Mouse (Mus musculus): ENCODE measurements around the gene Pla2g2c.
A peak's percentile ranks its signal among the peaks of the same experiment; 100 is the strongest.

Gene Pla2g2c

GRCm38 (mm10) chr4:138724354-138725126, at the start of gene Pla2g2c:
TSS of gene Pla2g2c (plus strand) at chr4:138724792.
- DNase-seq = no peak

DNA sequence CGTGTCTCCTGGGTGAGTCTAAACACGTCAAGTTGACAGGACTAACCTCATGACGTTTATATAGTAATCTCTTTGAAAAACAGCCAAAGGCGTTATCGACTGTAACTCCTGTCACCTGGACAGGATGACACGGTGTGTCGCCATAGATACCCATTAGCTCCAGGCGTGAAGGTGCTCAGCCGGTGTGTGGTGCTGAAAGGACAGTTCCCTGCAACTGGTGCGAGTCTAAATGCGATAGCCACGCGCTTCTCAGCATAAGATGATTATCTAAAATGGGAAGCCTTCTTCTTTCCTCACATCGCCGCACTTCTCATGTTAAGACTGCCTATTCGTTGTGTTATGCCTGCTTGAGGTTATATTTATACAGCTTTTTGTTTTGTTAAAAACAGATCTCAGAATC, 48.1 kb upstream of the Pla2g2c start:
- DNase-seq = peak; percentile 49

DNA sequence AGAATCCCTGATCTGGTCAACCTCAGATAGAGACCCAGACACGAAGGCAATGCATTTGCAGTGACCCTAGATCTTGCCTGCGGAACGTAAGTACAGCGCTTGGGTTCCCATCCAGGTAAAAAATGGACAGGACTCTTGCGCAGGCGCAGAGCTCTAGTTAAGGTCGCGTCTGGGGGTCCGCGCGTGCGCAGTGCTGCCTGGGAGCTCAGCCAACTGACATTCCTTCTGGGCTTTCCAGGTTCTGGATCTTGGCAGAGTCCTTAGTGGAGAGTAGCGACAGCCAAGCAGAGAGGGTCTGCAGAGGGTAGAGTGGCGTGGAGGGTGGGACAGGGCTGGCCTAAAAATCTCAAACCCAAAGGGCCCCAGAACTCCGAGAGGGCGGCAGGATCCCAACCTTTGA, 47.0 kb upstream of the Pla2g2c start:
- peak; percentile 73 for DNase-seq

DNA sequence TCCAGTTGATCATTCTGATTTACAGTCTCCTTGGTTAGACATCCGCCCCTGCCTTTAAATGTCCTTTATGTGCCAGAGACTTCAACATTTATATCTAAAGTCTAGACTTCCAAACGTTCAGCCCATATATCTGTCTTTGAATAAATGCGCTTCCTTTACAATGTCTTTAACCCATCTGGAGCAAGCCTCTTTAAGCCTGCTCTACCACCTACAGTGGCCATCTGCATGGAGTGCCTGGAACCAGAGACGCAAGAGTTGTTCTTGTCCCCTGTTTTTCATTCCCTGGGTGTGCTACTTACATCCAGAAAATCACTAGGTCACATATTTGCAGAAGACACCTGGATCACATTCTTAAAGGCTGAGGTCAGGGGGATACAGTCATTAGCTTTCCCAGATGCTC, 44.5 kb upstream of the Pla2g2c start:
- no peak for DNase-seq

DNA sequence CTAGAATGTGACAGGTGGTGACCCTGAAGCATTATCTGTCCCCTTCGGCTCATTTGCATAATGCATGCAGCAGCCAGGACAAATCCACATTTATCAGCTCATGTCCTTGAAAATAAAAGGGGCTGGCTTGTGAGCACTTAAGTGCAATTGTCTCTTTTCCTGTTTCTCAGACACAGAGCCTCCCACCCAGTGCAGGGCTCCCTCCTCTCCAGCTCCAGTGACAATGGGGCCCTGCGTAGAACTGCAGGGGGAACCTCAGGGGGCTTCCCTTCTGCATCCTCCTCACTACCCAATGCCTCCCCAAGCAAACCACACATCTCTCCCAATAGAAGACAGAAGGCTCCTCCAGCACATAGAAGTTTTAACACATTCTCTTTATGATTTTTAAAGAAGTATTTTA, 41.8 kb upstream of the Pla2g2c start:
- no peak for DNase-seq

DNA sequence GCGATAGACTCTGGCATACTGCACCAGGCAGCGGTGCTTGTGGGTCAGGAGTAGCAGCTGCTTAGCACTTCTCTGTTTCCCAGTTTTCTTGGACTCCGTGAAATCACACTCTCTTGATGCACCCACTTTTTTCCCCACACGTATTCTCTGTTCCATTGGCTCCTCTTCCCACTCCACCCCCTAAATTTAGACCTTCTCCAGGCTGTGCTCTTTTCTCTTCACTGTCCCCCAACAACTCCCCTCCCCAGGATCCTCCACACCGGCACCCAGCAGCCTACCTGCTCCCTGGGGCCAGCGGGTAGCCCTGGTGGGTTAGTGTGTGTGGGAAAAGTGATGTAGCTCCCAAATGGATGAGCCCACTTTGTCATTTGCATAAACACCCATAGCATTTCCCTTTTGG, 38.8 kb upstream of the Pla2g2c start:
- DNase-seq = no peak

- peak; percentile 94 for DNase-seq
Observed at GRCm38 (mm10) chr4:138689094-138689512, 35.5 kb upstream of the Pla2g2c start.

DNA sequence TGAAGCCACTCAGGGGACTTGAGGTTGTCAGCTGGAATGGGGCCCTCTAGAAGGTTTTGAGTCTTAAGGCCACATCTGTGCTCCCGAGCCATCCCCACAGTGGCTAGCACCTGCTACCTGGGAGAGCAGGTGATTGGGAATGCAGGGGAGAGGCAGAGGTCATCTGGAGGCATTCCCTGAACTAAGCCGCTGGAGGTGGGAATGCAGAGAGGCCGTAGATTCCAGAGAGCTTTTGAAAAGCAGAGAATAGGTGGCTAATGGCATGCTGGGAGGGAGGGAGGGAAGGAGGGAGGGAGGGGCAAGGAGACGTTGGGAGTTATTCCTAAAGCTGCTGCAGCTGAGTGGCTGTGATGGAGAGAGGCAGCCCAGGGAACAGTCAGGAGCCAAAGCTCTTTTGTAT, 34.0 kb upstream of the Pla2g2c start:
- DNase-seq = no peak

GRCm38 (mm10) chr4:138691443-138692181, 33.0 kb upstream of the Pla2g2c start:
- no peak for DNase-seq

DNA sequence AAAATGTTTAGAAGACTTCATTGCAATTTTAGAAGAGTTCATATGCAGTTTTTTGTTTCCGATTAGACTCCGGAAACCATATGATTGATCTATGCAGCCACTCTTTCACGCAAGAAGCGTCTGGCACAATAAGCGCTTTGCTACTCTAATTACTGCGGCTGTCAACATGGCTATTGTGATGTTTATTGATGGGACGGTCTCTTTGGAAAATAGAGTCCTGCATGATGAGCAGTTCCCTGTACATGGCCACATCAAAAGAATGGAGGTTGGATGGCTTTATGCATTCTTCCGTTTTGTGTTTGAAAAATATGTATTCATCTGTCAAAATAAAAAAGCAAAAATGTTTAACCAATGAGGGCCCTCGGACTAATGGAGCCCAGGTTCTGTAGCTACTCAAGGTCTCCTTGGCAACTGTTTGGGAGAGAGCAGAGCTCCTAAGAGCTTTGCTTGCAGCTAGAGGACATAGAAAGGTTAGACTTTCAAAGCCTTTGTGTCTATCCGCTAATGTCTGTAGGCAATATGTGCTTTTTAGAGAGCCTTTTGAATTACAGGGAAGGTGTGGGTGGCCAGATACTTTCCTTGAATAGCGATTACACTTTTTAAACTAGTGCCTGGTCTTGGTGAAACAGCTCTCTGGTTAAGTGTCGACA, 31.4 kb upstream of the Pla2g2c start:
- peak; percentile 80 for DNase-seq

- DNase-seq = peak; percentile 76
Observed at GRCm38 (mm10) chr4:138696720-138697119, 27.9 kb upstream of the Pla2g2c start.

DNA sequence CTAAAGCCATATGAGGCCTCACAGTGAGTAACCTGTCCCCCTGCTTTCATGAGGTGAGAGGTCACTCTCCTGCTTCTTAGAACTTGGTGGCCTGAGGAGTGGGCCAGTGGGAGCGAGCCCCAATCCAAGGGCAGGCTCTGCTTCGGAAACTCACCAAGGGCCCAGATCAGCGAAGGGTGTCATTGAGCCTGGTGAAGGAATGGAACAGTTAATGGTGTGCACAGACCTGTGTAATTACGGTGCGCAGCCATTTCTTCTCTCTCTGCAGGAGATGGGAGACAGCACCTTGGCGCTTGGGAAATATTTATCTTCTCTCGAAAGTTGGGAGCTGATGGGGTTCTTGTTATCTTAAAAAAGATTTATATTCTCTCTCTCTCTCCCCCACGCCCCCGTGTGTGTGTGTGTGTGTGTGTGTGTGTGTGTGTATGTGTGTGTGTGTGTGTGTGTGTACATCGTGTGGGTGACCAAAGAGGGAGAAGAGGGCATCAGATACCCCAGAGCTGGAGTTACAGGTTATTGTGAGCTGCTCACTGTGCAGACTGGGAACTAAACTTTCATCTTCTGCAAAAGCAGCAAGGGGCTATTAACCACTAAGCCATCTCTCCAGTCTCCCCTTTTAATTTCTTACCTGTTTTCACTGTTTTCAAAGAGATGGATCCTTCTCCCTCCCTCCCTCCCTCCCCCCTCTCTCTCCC, 27.3 kb upstream of the Pla2g2c start:
- DNase-seq = no peak

DNA sequence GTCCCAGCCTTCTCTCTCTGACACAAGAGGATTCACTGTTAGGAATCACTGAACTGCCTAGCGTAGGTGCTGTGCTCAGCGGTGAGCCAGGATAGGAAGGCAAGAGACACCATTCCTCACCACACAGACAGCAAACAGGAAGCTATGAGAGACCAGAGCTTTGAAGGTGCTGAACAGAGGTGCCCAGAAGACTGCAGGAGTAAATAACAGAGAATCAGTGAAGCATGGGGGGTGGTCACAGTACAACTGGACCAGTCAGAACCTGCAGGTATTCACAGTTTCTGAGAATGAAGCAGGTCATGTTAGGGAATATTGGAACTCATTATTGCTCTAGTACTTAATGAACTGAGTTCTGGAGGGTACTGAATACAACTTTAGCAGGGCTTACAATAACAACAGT, 26.3 kb upstream of the Pla2g2c start:
- no peak for DNase-seq

DNA sequence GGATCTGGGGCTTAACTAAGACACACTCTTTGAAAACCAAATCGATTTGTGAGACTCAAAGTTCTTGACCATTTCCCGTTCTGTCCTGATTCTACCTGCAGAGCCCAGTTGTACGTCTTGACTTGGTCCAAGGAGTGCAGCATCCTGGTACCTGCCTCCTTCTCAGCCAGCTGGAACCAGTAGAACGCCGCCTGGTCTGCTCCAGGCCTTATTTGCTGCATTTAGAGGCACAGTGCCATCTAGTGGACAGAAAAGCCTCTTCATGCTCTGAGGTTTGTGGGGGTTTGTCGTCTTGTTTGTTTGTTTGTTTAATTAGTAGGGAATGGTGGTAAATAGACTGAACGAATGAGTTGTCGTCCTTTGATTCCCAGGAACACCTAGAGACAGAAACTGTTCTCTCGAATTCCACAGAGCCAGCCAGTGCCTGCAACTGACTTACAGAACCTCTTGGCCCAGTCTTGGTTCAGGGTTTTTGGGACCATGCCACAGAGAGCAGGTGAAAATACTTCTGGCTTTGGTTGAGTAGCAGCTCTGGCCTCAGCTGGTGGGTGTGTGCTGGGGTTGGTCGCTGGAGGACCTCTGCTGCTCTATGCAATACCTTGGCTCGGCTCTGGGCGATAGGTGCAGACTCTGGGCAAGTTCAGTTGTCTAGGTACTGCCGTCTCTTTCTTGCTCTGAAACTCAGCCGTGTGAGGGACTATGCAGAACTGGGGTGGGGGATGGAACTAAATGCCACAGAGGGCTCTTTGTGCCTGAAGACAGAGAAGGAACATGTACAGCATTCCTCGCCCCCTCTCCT, 24.2 kb upstream of the Pla2g2c start:
- peak; percentile 89 for DNase-seq

GRCm38 (mm10) chr4:138701111-138701510, 23.5 kb upstream of the Pla2g2c start:
- no peak for DNase-seq

- DNase-seq = no peak
Observed at GRCm38 (mm10) chr4:138702031-138702430, 22.6 kb upstream of the Pla2g2c start.

- no peak for DNase-seq
Observed at GRCm38 (mm10) chr4:138702528-138702927, 22.1 kb upstream of the Pla2g2c start.

- DNase-seq = peak; percentile 53
Observed at GRCm38 (mm10) chr4:138703591-138703990, 21.0 kb upstream of the Pla2g2c start.

DNA sequence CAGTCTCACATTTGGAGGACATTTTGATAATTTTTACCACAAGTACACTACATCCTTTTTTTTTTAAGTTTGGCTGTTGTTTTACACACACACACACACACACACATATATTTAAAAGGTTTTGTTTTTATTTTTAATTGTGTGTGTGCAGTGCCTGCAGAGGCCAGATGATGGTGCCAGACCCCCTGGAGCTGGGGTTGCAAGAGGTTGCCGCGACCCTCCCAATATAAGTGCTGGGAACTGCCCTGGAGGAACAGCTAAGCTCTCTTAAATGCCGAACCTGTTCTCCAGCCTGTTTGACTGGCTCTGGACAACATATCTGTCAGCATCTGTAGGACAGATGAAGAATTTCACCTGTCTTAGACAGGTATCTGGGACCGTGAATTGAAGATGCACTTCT, 20.4 kb upstream of the Pla2g2c start:
- DNase-seq = no peak

GRCm38 (mm10) chr4:138706620-138707019, 18.0 kb upstream of the Pla2g2c start:
- no peak for DNase-seq

DNA sequence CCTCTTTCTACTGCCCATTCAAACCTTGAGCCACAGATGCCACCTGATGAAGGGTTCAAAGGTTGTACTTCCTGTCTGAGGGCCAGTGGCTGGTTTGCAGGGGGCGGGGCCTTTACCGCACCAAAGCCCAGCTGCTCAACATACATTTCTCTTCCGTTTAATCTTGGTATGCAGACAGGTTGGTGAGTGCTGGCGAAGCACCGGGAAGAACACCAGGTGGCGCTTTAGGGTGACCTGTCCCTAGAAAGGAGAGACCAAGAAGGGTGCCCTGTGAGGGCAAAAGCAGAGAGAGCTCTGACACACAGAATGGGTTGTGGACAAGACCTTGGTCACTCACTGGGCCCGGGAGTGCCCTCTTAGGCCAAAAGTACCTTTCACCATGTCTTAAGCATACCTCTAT, 16.0 kb upstream of the Pla2g2c start:
- peak; percentile 73 for DNase-seq

DNA sequence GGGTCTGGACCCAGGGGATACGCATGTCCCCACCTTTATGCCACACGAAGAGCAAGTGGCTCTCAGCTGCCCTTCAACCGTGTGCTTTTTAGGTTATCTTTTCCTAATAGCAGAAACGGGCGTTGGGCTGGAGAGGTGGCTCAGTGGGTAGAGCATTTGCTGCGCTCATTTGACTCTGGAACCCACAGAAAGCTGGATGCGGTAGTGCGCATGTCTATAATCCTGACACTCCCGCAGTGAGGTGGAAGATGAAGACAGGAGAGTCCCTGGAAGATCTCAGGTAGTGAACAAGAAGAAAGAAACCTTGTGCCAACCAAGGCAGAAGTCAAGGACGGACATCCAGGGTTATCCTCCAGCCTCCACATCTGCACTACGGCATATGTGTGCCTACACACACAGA, 15.3 kb upstream of the Pla2g2c start:
- no peak for DNase-seq
